Mouse (Mus musculus) stomach, embryonic 14.5 days (tissue): Measurements from ENCODE around the gene Ddx19a. TPM values are rescaled to one million over a fixed set of nuclear protein-coding genes. Genes with fewer than 3 reads are reported as not detected.

Experiments used
- ATAC-seq: fragments of 200-750 bp; cut with Nextera tagmentation; 2 replicates; pipeline ENCODE4 v1.8.0; 2017; ENCODE audit warnings: low read depth, moderate TSS enrichment; ENCODE audit not compliant: insufficient number of reproducible peaks, insufficient read depth, low FRiP score
- H3K27ac ChIP-seq: fragments of 300-500 bp; sonication (generic); 2 replicates; pipeline ENCODE4 v1.5.1; 2014; ENCODE audit warnings: mild to moderate bottlenecking, low read length, moderate library complexity, mixed read lengths
- H3K27me3 ChIP-seq: fragments of 300-500 bp; sonication (generic); 2 replicates; pipeline ENCODE4 v1.6.1; 2014; ENCODE audit warnings: low read length, control low read depth, mixed read lengths; ENCODE audit not compliant: control insufficient read depth, insufficient read depth
- H3K36me3 ChIP-seq: fragments of 300-500 bp; sonication (generic); 2 replicates; pipeline ENCODE4 v1.6.1; 2014; ENCODE audit warnings: mild to moderate bottlenecking, control low read depth, low read length, moderate library complexity, mixed read lengths; ENCODE audit not compliant: control insufficient read depth, insufficient read depth
- H3K4me1 ChIP-seq: fragments of 300-500 bp; sonication (generic); 2 replicates; pipeline ENCODE4 v1.6.1; 2014; ENCODE audit warnings: low read length, control low read depth, mixed read lengths; ENCODE audit not compliant: control insufficient read depth, insufficient read depth
- H3K4me2 ChIP-seq: fragments of 300-500 bp; sonication (generic); replicated peaks from 2 replicates; pipeline ENCODE4 v1.6.1; 2014; ENCODE audit warnings: low read depth, low read length, control low read depth
- H3K4me3 ChIP-seq: fragments of 300-500 bp; sonication (generic); 2 replicates; pipeline ENCODE4 v1.5.1; 2014; ENCODE audit warnings: low read depth, low read length, control low read depth
- H3K9ac ChIP-seq: fragments of 300-500 bp; sonication (generic); replicated peaks from 2 replicates; pipeline ENCODE4 v1.6.1; 2014; ENCODE audit warnings: low read depth, mild to moderate bottlenecking, control low read depth, low read length, moderate library complexity, mixed read lengths
- H3K9me3 ChIP-seq: fragments of 300-500 bp; sonication (generic); 2 replicates; pipeline ENCODE4 v1.6.1; 2016; ENCODE audit warnings: low read depth, low read length, control low read depth; ENCODE audit not compliant: control insufficient read depth
- WGBS: fragments of 180-500 bp; shearing (Covaris S2); extraction: QIAGEN DNeasy Blood & Tissue Kit; methylation state at CpG from one replicate; pipeline ENCODE4 v1.1.7; 2014; 5-methylcytosine and 5-hydroxymethylcytosine counted together
- polyA plus RNA-seq: library from polyadenylated mRNA; unstranded; fragments of >200 nt; fragmentation: Nextera tagmentation; extraction: Ambion mirVana; gene quantifications from 2 replicates; pipeline ENCODE4 v1.2.1, GENCODE M21; 2014

The Ddx19a gene
- 18.4 and 18.8 TPM in 2 replicates for polyA plus RNA-seq

DNA sequence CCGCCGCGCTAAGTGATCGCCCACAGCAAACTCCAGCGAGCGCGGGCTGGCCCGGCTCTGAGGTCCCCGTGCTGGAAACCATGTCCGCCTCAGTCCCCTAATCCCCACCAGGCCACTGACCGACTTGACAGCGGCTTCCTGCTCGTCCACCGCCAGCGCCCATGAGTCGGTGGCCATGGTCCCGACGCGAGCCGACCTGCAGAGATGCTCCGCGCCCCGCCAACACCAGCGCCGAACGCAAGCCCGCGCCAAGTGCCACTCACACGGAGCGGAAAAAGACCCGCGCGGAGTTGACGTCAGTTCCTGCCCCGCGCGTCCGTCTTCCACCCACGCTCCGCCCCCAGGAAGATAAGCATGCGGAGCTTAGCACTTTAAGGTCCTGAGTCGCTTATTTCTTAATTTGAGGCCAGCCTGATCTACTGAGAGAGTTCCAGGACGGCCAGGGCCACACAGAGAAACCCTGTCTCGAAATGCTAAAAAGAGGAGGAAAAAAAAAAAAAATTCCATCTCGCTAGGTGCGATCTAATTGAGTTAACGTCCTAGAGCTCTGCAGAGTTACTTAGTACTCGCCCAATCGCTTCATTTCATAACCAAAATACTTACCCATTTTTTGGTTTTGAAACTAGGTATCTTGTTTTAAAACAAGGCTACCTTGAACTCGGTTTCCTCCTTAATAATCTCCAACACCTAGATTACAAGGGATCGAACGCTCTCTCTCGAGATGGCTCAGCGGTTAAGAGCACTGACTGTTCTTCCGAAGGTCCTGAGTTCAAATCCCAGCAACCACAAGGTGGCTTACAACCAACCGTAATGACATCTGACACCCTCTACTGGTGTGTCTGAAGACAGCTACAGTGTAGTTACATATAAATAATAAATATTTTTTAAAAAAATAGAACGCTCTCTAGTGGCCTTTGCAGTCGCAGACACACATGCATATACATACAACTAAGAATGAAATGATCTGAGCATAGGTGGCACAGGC lies at the start of gene Ddx19a:
Gene Ddx19a, minus strand, starts transcription at position 254 of the 985 bp plus-strand sequence.
- Histone ChIP-seq H3K9me3 (no peaks in the 10 kb centered on the region), H3K27ac (peak within 1 kb of the TSS; percentile 78), H3K36me3 (peaks cover 3% of the 10 kb centered on the region), H3K4me2 (peak within 1 kb of the TSS; percentile 78), H3K4me1 (0 out of 2 replicates have a peak, but pooled peaks cover 4% of the 10 kb centered on the region), H3K27me3 (no peaks in the 10 kb centered on the region), H3K4me3 (peak within 1 kb of the TSS; percentile 90), H3K9ac (peak within 1 kb of the TSS; percentile 75)
- WGBS = 3% methylated on average over 58 of the region's 58 CpGs
- ATAC-seq = peak; percentile 91

DNA sequence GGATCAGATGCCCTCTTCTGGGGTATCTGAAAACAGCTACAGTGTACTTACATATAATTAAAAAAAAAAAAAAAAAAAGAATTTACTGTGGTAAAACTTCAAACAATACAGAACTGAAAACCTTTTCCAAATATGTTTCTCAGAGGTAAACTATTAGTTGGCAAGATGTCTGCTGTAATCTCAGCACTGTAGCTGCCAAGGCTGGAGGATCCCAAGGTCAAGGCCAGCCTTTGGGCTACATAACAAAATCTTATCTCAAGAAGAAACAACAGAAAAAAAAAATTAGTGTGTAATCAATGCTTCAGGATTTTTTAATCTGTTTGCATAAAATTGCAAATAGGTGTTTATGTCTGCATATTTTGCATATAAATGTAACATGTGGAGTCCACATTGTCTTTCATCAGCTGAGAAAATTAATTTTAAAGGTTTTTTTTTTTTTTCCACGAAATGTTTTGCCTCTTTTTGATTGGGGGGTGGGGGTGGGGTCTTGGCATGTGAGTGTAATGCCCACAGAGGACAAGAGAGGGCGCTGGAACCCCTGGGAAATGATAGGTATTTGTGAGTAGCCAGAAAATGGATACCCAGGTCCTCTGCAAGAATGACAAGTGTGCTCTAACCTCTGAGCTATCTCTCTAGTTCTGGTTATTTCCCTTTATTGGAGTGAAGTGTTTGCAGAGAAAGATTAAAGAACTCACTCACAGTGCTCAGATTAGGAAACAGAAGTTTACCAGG lies 46.6 kb upstream of the Ddx19a start:
- no peak overlapping the region for H3K9ac ChIP-seq
- H3K27me3 ChIP-seq = no peaks in the 10 kb centered on the region
- H3K36me3 ChIP-seq = peaks cover 91% of the 10 kb centered on the region
- no peaks in the 10 kb centered on the region for H3K9me3 ChIP-seq
- no peaks in the 10 kb centered on the region for H3K4me1 ChIP-seq
- no peak overlapping the region for H3K27ac ChIP-seq
- 54% methylated on average over 2 of the region's 2 CpGs for WGBS
- no peak overlapping the region for H3K4me2 ChIP-seq
- no peak for ATAC-seq
- H3K4me3 ChIP-seq = no peak overlapping the region

DNA sequence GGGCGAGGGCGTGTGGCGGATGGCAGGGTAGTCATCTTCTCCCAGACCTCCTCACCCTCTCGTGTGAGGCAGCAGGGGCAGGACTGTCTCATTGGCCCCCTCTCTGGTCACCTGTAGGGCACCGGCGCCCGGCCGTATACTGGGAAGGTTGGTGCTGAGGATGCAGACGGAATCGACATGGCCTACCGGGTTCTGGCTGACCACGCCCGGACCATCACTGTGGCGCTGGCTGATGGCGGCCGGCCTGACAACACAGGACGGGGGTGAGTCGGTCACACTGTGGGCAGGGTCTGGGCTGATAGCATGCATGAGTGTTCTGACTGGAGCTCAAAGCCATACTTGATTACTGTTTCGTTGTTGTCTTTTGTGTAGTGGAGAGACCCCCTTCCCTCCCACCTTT lies 44.9 kb upstream of the Ddx19a start:
- ATAC-seq = no peak
- H3K36me3 ChIP-seq = peaks cover 82% of the 10 kb centered on the region

DNA sequence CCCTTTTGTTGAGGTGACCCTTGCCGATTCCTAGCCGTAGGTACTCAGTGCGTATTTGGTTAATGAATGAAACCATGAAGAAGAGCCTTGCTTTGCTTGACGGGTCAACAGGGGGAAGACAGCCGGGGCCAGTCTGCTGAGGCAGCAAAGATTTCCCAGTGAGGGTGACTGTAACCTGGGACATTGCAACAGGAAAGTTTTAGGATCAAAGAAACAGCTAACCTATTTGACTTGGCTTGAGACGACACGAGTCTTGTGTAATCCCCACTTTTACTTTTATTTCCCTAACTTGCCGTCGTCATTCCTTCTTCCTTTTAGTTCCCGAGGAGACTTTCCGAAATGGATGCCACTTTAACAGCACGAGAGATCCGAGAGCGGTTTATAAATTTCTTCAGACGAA lies 39.0 kb upstream of the Ddx19a start:
- Histone ChIP-seq H3K36me3 (peaks cover 33% of the 10 kb centered on the region), H3K27ac (no peak overlapping the region), H3K4me1 (peaks cover 6% of the 10 kb centered on the region; the same call in 1 of the 2 replicates), H3K9me3 (no peaks in the 10 kb centered on the region), H3K4me2 (no peak overlapping the region), H3K9ac (no peak overlapping the region), H3K27me3 (no peaks in the 10 kb centered on the region), H3K4me3 (no peak overlapping the region)
- WGBS = 93% methylated on average over 15 of the region's 15 CpGs
- ATAC-seq = no peak

More for the DNA sequence above, 44.9 kb upstream of the Ddx19a start:
- 96% methylated on average over 19 of the region's 19 CpGs for WGBS
- no peak overlapping the region for H3K4me3 ChIP-seq
- H3K27me3 ChIP-seq = no peaks in the 10 kb centered on the region
- H3K4me2 ChIP-seq = no peak overlapping the region
- no peaks in the 10 kb centered on the region for H3K9me3 ChIP-seq
- H3K27ac ChIP-seq = no peak overlapping the region
- H3K9ac ChIP-seq = no peak overlapping the region
- no peaks in the 10 kb centered on the region for H3K4me1 ChIP-seq

DNA sequence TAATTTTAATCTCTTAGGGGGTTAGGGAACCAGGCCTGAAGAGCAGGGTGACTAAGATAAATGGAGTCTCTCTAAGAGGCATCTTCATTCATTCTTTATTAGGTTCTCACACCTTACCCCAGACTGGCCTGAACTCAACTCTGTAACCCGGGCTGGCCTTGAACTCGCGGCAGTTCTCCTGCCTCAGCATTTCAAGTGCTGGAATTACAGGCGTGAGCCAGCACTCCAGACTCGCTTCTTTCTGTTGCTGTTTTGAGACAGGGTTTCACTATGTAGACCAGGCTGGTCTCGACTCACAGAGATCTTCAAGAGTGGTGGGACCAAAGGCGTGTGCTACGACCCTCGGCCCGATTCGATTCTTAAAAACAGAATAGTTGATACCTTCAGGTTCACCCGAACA lies 36.7 kb upstream of the Ddx19a start:
- no peak for ATAC-seq
- Histone ChIP-seq H3K4me1 (peaks cover 6% of the 10 kb centered on the region; the same call in 1 of the 2 replicates), H3K36me3 (peaks cover 14% of the 10 kb centered on the region; the same call in 1 of the 2 replicates), H3K27ac (peak overlapping the region; percentile 71), H3K9me3 (no peaks in the 10 kb centered on the region), H3K4me3 (peak overlapping the region; percentile 83), H3K27me3 (no peaks in the 10 kb centered on the region), H3K9ac (peak overlapping the region; percentile 73), H3K4me2 (peak overlapping the region; percentile 66)
- 20% methylated on average over 12 of the region's 12 CpGs for WGBS

DNA sequence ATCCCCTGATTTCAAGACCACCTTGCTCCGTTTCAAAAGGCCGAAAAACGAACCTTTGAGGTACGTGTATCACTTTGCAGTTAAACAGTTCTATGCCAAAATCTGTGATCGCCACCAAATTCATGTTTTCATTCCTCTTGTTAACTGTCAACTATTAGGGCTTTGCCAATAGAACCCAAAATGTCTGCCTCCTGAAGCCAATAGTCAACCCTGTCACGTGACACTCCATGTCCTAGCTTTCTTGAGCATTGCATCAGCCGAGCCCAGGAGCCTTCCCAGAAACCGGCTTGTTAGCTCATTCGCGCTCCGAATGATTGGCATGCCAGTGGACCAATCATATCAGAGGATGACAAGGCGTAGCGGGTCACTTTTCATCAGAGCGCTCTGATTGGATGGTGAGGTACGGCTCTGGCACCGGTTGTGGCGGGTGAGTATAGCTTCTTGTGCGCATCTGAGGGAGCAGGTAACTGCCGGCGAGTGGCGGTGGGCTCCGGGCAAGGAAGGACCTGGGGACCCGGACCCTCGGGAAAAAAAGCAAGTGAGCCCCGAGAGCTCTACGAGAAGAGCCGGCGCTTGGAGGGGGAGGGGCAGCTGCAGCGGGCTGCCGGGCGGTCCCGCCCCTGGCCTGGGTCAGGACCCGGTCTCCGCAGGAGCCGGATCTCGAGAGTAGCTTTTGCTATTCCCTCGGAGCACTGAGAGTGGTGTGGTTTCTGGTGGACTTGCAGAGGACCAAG lies 36.0 kb upstream of the Ddx19a start:
- Histone ChIP-seq H3K4me1 (peaks cover 6% of the 10 kb centered on the region; the same call in 1 of the 2 replicates), H3K4me2 (peak overlapping the region; percentile 66), H3K9me3 (no peaks in the 10 kb centered on the region), H3K27ac (peak overlapping the region; percentile 71), H3K9ac (peak overlapping the region; percentile 73), H3K27me3 (no peaks in the 10 kb centered on the region), H3K36me3 (peaks cover 8% of the 10 kb centered on the region; the same call in 1 of the 2 replicates), H3K4me3 (peak overlapping the region; percentile 83)
- ATAC-seq = peak; percentile 99
- WGBS = 7% methylated on average over 37 of the region's 37 CpGs

DNA sequence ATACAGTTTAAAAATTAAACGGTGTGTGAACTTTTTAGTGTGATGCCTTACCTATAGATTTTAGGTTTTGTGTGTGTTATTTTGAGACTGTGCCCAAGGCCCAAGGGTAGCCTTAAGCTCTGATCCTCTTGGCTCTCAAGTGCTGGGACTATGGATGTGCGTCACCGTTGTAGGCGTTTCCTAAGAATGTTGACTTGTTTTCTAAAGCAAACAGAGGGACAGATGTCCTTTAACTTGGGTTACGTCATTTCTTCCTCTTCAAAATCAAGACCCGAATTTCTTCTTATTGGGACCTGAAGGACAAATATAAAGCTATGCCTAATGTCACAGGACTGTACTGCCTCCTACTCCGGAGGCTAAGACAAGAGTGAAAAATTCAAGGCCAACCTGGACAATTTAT lies 35.3 kb upstream of the Ddx19a start, which contains the start of gene Aars:
Gene Aars, plus strand, starts transcription at position 229 of the 400 bp plus-strand sequence.
- WGBS = 95% methylated on average over 7 of the region's 7 CpGs
- Histone ChIP-seq H3K9ac (peak within 1 kb of the TSS; percentile 73), H3K27ac (peak within 1 kb of the TSS; percentile 71), H3K36me3 (peaks cover 8% of the 10 kb centered on the region; the same call in 1 of the 2 replicates), H3K4me2 (peak within 1 kb of the TSS; percentile 66), H3K4me1 (peaks cover 6% of the 10 kb centered on the region; the same call in 1 of the 2 replicates), H3K4me3 (peak within 1 kb of the TSS; percentile 83), H3K27me3 (no peaks in the 10 kb centered on the region), H3K9me3 (no peaks in the 10 kb centered on the region)
- no peak for ATAC-seq
